Mouse (Mus musculus): ENCODE results near the gene Zdhhc6. TPM values are rescaled to one million over a fixed set of nuclear protein-coding genes. Genes with fewer than 3 reads are reported as not detected.

Zdhhc6 gene
- polyA plus RNA-seq, 1 experiment from 2014 or later, result 66.9 TPM

- 90% methylated on average over 5 of the region's 5 CpGs for WGBS
- H3K9me3 ChIP-seq, result no peaks in the 10 kb centered on the region
- no peak overlapping the region for H3K9ac ChIP-seq
- no peaks in the 10 kb centered on the region for H3K27me3 ChIP-seq (replicated peaks)
- no peak overlapping the region for H3K27ac ChIP-seq
- peaks cover 27% of the 10 kb centered on the region for H3K36me3 ChIP-seq (replicated peaks)
- no peak overlapping the region for H3K4me2 ChIP-seq
- no peaks in the 10 kb centered on the region for H3K4me1 ChIP-seq
- ATAC-seq (replicated peaks), result no peak
- no peak overlapping the region for H3K4me3 ChIP-seq
Measured at GRCm38 (mm10) chr19:55297961-55298360, 17.9 kb downstream of the Zdhhc6 start.

GRCm38 (mm10) chr19:55297489-55297888 lies 18.3 kb downstream of the Zdhhc6 start:
- H3K9me3 ChIP-seq, result no peaks in the 10 kb centered on the region
- H3K27ac ChIP-seq, result no peak overlapping the region
- 96% methylated on average over 2 of the region's 2 CpGs for WGBS
- H3K27me3 ChIP-seq (replicated peaks), result no peaks in the 10 kb centered on the region
- no peaks in the 10 kb centered on the region for H3K4me1 ChIP-seq
- no peak overlapping the region for H3K4me2 ChIP-seq
- H3K9ac ChIP-seq, result no peak overlapping the region
- H3K36me3 ChIP-seq (replicated peaks), result peaks cover 22% of the 10 kb centered on the region
- ATAC-seq (replicated peaks), result no peak
- no peak overlapping the region for H3K4me3 ChIP-seq

- H3K4me2 ChIP-seq, result no peak overlapping the region
- no peak overlapping the region for H3K27ac ChIP-seq
- no peak overlapping the region for H3K9ac ChIP-seq
- no peak for ATAC-seq (replicated peaks)
- WGBS, result 94% methylated on average over 2 of the region's 2 CpGs
- H3K36me3 ChIP-seq (replicated peaks), result peaks cover 17% of the 10 kb centered on the region
- no peaks in the 10 kb centered on the region for H3K9me3 ChIP-seq
- H3K27me3 ChIP-seq (replicated peaks), result no peaks in the 10 kb centered on the region
- H3K4me1 ChIP-seq, result no peaks in the 10 kb centered on the region
- H3K4me3 ChIP-seq, result no peak overlapping the region
Measured at GRCm38 (mm10) chr19:55296301-55296700, 19.5 kb downstream of the Zdhhc6 start.

- H3K36me3 ChIP-seq (replicated peaks), result peaks cover 12% of the 10 kb centered on the region; the same call in 1 of the 2 replicates
- no peak overlapping the region for H3K4me3 ChIP-seq
- no peak overlapping the region for H3K9ac ChIP-seq
- no peaks in the 10 kb centered on the region for H3K27me3 ChIP-seq (replicated peaks)
- no peaks in the 10 kb centered on the region for H3K4me1 ChIP-seq
- H3K9me3 ChIP-seq, result no peaks in the 10 kb centered on the region
- no peak overlapping the region for H3K4me2 ChIP-seq
- ATAC-seq (replicated peaks), result no peak
- no peak overlapping the region for H3K27ac ChIP-seq
- WGBS, result 96% methylated on average over 3 of the region's 3 CpGs
Measured at GRCm38 (mm10) chr19:55295556-55295955, 20.3 kb downstream of the Zdhhc6 start.

GRCm38 (mm10) chr19:55295075-55295474 lies 20.8 kb downstream of the Zdhhc6 start:
- no peak overlapping the region for H3K9ac ChIP-seq
- H3K4me3 ChIP-seq, result no peak overlapping the region
- peaks cover 12% of the 10 kb centered on the region; the same call in 1 of the 2 replicates for H3K36me3 ChIP-seq (replicated peaks)
- WGBS, result 92% methylated on average over 9 of the region's 9 CpGs
- no peaks in the 10 kb centered on the region for H3K9me3 ChIP-seq
- no peak for ATAC-seq (replicated peaks)
- no peak overlapping the region for H3K4me2 ChIP-seq
- no peak overlapping the region for H3K27ac ChIP-seq
- H3K27me3 ChIP-seq (replicated peaks), result no peaks in the 10 kb centered on the region
- no peaks in the 10 kb centered on the region for H3K4me1 ChIP-seq

GRCm38 (mm10) chr19:55293175-55293574 lies 22.7 kb downstream of the Zdhhc6 start:
- ATAC-seq (replicated peaks), result no peak
- WGBS, result 29% methylated on average over 4 of the region's 4 CpGs

GRCm38 (mm10) chr19:55292210-55292850 lies 23.5 kb downstream of the Zdhhc6 start:
- H3K9ac ChIP-seq, result no peak overlapping the region
- H3K27ac ChIP-seq, result no peak overlapping the region
- H3K4me1 ChIP-seq, result no peaks in the 10 kb centered on the region
- no peak overlapping the region for H3K4me2 ChIP-seq
- no peak overlapping the region for H3K4me3 ChIP-seq
- H3K27me3 ChIP-seq (replicated peaks), result no peaks in the 10 kb centered on the region
- H3K9me3 ChIP-seq, result no peaks in the 10 kb centered on the region
- 94% methylated on average over 2 of the region's 2 CpGs for WGBS
- peaks cover 11% of the 10 kb centered on the region; the same call in 1 of the 2 replicates for H3K36me3 ChIP-seq (replicated peaks)
- no peak for ATAC-seq (replicated peaks)

More at GRCm38 (mm10) chr19:55293175-55293574, 22.7 kb downstream of the Zdhhc6 start:
- Histone ChIP-seq H3K4me2 (no peak overlapping the region), H3K9me3 (no peaks in the 10 kb centered on the region), H3K9ac (no peak overlapping the region), H3K4me1 (no peaks in the 10 kb centered on the region), H3K27me3 (replicated peaks) (no peaks in the 10 kb centered on the region), H3K36me3 (replicated peaks) (peaks cover 11% of the 10 kb centered on the region; the same call in 1 of the 2 replicates), H3K27ac (no peak overlapping the region), H3K4me3 (no peak overlapping the region)

- H3K4me1 ChIP-seq, result no peaks in the 10 kb centered on the region
- H3K4me2 ChIP-seq, result no peak overlapping the region
- peaks cover 8% of the 10 kb centered on the region; the same call in 1 of the 2 replicates for H3K36me3 ChIP-seq (replicated peaks)
- H3K9ac ChIP-seq, result no peak overlapping the region
- no peak for ATAC-seq (replicated peaks)
- no peak overlapping the region for H3K4me3 ChIP-seq
- H3K9me3 ChIP-seq, result no peaks in the 10 kb centered on the region
- H3K27me3 ChIP-seq (replicated peaks), result no peaks in the 10 kb centered on the region
- WGBS, result 92% methylated on average over 2 of the region's 2 CpGs
- H3K27ac ChIP-seq, result no peak overlapping the region
Measured at GRCm38 (mm10) chr19:55290621-55291270, 25.1 kb downstream of the Zdhhc6 start.

GRCm38 (mm10) chr19:55288974-55289373 lies 26.9 kb downstream of the Zdhhc6 start:
- H3K9ac ChIP-seq, result no peak overlapping the region
- no peaks in the 10 kb centered on the region for H3K4me1 ChIP-seq
- H3K27ac ChIP-seq, result no peak overlapping the region
- no peak for ATAC-seq (replicated peaks)
- H3K4me2 ChIP-seq, result no peak overlapping the region
- no peak overlapping the region for H3K4me3 ChIP-seq
- peaks cover 2% of the 10 kb centered on the region; the same call in 1 of the 2 replicates for H3K36me3 ChIP-seq (replicated peaks)
- no peaks in the 10 kb centered on the region for H3K27me3 ChIP-seq (replicated peaks)
- H3K9me3 ChIP-seq, result no peaks in the 10 kb centered on the region

GRCm38 (mm10) chr19:55286034-55286433 lies 29.8 kb downstream of the Zdhhc6 start:
- Histone ChIP-seq H3K4me3 (no peak overlapping the region), H3K9ac (no peak overlapping the region), H3K27ac (no peak overlapping the region), H3K9me3 (no peaks in the 10 kb centered on the region), H3K4me2 (no peak overlapping the region), H3K4me1 (no peaks in the 10 kb centered on the region), H3K27me3 (replicated peaks) (no peaks in the 10 kb centered on the region), H3K36me3 (replicated peaks) (peaks cover 2% of the 10 kb centered on the region; the same call in 1 of the 2 replicates)
- 92% methylated on average over 4 of the region's 4 CpGs for WGBS
- ATAC-seq (replicated peaks), result no peak

GRCm38 (mm10) chr19:55284093-55284492 lies 31.7 kb downstream of the Zdhhc6 start:
- Histone ChIP-seq H3K9me3 (no peaks in the 10 kb centered on the region), H3K27ac (no peak overlapping the region), H3K27me3 (replicated peaks) (no peaks in the 10 kb centered on the region), H3K36me3 (replicated peaks) (peaks cover 2% of the 10 kb centered on the region; the same call in 1 of the 2 replicates), H3K4me1 (no peaks in the 10 kb centered on the region), H3K4me2 (no peak overlapping the region), H3K4me3 (no peak overlapping the region), H3K9ac (no peak overlapping the region)
- no peak for ATAC-seq (replicated peaks)
- WGBS, result 96% methylated on average over 4 of the region's 4 CpGs

GRCm38 (mm10) chr19:55276770-55277169 lies 39.1 kb downstream of the Zdhhc6 start:
- Histone ChIP-seq H3K27ac (no peak overlapping the region), H3K27me3 (replicated peaks) (no peaks in the 10 kb centered on the region), H3K9ac (no peak overlapping the region), H3K4me1 (no peaks in the 10 kb centered on the region), H3K36me3 (replicated peaks) (no peaks in the 10 kb centered on the region), H3K4me2 (no peak overlapping the region), H3K9me3 (no peaks in the 10 kb centered on the region), H3K4me3 (no peak overlapping the region)
- WGBS, result 94% methylated on average over 3 of the region's 3 CpGs
- ATAC-seq (replicated peaks), result no peak

GRCm38 (mm10) chr19:55276100-55276499 lies 39.7 kb downstream of the Zdhhc6 start:
- no peaks in the 10 kb centered on the region for H3K4me1 ChIP-seq
- no peak for ATAC-seq (replicated peaks)
- H3K4me2 ChIP-seq, result no peak overlapping the region
- H3K36me3 ChIP-seq (replicated peaks), result no peaks in the 10 kb centered on the region
- no peak overlapping the region for H3K4me3 ChIP-seq
- no peaks in the 10 kb centered on the region for H3K9me3 ChIP-seq
- no peak overlapping the region for H3K27ac ChIP-seq
- no peaks in the 10 kb centered on the region for H3K27me3 ChIP-seq (replicated peaks)
- 81% methylated on average over 4 of the region's 4 CpGs for WGBS
- no peak overlapping the region for H3K9ac ChIP-seq

Data from midbrain, embryonic 15.5 days (tissue).